Mouse (Mus musculus): ENCODE measurements at regions not wholly inside any gene's neighbourhood (a gene's known extent, or its start where the extent isn't known, plus 50 kb on each side); places are given as distances from the start of the nearest gene placed in this dataset.

DNA sequence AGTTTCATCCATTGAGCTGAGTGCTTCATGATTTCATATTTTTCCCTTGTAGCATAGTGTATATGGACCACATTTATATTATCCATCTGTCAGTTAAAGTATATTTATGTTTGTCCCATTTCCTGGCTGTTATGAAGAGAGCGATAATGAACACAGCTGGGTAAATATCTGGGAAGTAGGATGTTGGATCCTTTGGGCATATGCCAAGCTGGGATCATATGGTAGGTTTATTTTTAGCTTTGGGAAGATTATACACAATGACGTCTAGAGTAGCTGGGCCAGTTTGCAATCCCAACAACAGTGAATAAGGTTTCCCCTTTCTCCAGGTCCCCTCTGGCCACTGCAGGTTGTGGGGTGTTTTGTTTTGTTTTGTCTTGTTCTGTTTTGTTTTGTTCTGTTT is 164.5 kb downstream of the Gm765 start:
- ATAC-seq (replicated peaks; ENCODE audit: low FRiP score, low TSS enrichment, poor library complexity, severe bottlenecking) = no peak

- ATAC-seq (replicated peaks; ENCODE audit: low FRiP score, low TSS enrichment, poor library complexity, severe bottlenecking) = no peak
Measured at GRCm38 (mm10) chr6:98149043-98149813, 193.3 kb downstream of the Gm765 start.

- no peak for ATAC-seq (replicated peaks; ENCODE audit: low FRiP score, low TSS enrichment, poor library complexity, severe bottlenecking)
Measured at GRCm38 (mm10) chr6:98147855-98148254, 194.7 kb downstream of the Gm765 start.

GRCm38 (mm10) chr6:98132931-98133330 is 209.6 kb downstream of the Gm765 start:
- ATAC-seq (replicated peaks; ENCODE audit: low FRiP score, low TSS enrichment, poor library complexity, severe bottlenecking) = no peak; the same call in 1 of the 2 replicates

GRCm38 (mm10) chr6:98125434-98125833 is 217.1 kb downstream of the Gm765 start:
- ATAC-seq (replicated peaks; ENCODE audit: low FRiP score, low TSS enrichment, poor library complexity, severe bottlenecking) = no peak

DNA sequence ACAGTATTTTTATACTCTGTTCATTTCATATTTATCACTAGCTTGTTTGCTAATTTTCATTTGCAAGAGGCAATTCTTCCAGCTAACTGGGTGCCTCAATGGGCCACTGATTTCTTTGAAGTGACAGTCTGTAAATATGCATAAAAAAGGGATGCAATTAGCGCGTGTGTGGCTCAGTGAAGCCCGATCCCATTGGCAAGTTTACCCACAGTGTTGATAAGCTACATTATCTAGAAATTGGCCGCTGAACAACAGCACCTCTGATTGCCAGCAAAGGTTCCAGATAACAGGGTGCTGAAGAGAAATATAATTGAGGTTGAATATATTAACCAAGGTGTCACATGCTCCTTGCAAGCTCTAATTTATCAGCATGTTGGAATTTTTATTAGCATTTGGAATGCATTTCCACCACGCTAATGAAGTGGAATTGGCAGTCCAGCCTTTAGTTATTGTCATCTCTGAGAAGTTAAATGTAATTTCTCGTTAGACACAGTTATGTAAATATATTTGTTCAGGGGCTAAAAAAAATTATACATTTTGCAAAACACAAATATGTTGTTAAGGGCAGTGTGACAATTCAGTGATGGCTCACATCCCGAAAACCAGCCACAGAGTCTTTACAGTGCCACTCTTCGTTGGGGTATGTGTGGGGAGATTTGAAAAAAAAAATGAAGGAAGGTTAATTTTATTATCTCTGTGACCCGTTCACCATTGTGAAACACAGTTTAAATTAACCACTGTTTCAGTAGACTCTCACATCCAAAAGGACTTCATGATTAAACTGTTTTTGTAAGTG is 224.0 kb downstream of the Gm765 start:
- ATAC-seq (replicated peaks; ENCODE audit: low FRiP score, low TSS enrichment, poor library complexity, severe bottlenecking) = no peak

DNA sequence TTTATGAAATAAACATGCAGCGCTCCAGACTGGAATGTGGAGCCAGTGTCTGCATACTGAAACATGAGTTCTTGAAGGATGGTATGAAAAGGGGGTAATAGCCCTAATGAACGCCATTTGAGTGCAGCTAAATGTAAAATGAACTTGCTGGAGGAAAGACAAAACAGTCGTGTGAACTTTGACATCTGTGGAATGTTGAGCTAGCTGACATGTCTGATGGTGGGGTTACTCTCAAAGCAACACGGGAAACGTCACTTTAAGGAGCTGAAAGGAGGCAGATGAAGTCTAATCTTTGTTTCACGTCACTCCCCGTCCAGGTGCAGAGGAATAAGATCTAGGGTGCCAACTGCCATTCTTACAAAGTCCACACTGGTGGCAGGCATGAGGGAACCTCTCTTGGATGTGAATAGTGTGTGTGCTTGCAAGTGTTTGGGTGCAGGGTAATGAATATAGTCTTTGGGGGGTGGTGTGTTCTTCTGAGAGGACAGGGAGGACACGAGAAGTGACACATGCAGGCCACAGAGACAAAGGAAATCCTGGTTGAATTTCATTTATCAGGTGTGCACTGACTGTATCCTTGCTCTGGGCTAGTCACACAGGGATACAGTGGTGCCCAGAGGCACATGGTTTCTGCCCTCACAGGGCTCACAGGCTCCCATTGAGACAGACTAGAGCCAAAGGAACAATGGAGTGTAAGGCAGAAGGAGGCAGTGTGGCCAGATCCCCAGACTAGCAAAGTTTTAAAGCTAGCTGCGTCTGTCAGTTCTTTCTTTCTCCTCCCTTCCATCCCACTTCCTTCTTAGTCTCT is 228.0 kb downstream of the Gm765 start:
- no peak for ATAC-seq (replicated peaks; ENCODE audit: low FRiP score, low TSS enrichment, poor library complexity, severe bottlenecking)

- no peak for ATAC-seq (replicated peaks; ENCODE audit: low FRiP score, low TSS enrichment, poor library complexity, severe bottlenecking)
Measured at GRCm38 (mm10) chr6:98113708-98114107, 228.8 kb downstream of the Gm765 start.

GRCm38 (mm10) chr6:98112495-98113115 is 229.9 kb downstream of the Gm765 start:
- no peak for ATAC-seq (replicated peaks; ENCODE audit: low FRiP score, low TSS enrichment, poor library complexity, severe bottlenecking)

GRCm38 (mm10) chr6:98107123-98107522 is 235.4 kb downstream of the Gm765 start:
- no peak for ATAC-seq (replicated peaks; ENCODE audit: low FRiP score, low TSS enrichment, poor library complexity, severe bottlenecking)

- peak; percentile 90 for ATAC-seq (replicated peaks; ENCODE audit: low FRiP score, low TSS enrichment, poor library complexity, severe bottlenecking)
Measured at GRCm38 (mm10) chr6:98105280-98106090, 237.1 kb downstream of the Gm765 start.

- ATAC-seq (replicated peaks; ENCODE audit: low FRiP score, low TSS enrichment, poor library complexity, severe bottlenecking) = no peak
Measured at GRCm38 (mm10) chr6:98104432-98104831, 238.1 kb downstream of the Gm765 start.

GRCm38 (mm10) chr6:98101023-98101422 is 241.5 kb downstream of the Gm765 start:
- no peak for ATAC-seq (replicated peaks; ENCODE audit: low FRiP score, low TSS enrichment, poor library complexity, severe bottlenecking)

- no peak for ATAC-seq (replicated peaks; ENCODE audit: low FRiP score, low TSS enrichment, poor library complexity, severe bottlenecking)
Measured at GRCm38 (mm10) chr6:98099126-98099525, 243.4 kb downstream of the Gm765 start.

DNA sequence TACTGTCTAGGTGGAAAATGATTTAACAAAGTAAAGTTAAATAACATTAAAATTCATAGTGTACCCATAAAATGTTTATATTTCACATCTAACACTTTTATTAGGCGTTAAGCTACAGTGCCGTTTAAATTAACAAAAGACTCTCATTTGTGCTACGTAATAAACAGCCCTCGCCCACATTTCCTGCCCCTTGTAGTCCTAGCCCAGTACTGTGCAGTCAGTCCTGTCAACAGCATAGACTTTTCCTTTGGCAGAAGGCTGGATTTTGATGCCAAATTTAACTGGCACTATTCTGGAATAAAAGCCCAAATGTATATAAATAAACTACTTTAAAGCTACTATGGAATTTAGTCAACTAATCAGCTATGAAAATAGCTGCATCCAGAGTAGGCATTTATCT is 247.3 kb downstream of the Gm765 start:
- no peak for ATAC-seq (replicated peaks; ENCODE audit: low FRiP score, low TSS enrichment, poor library complexity, severe bottlenecking)

- ATAC-seq (replicated peaks; ENCODE audit: low FRiP score, low TSS enrichment, poor library complexity, severe bottlenecking) = 0 out of 2 replicates have a peak, but pooled peaks have one; percentile 61
Measured at GRCm38 (mm10) chr6:98089185-98089584, 253.4 kb downstream of the Gm765 start.

GRCm38 (mm10) chr6:98080076-98080475 is 262.5 kb downstream of the Gm765 start:
- ATAC-seq (replicated peaks; ENCODE audit: low FRiP score, low TSS enrichment, poor library complexity, severe bottlenecking) = no peak
